Mouse (Mus musculus): ENCODE results near the gene Ddr1. TPM values are rescaled to one million over a fixed set of nuclear protein-coding genes. Genes with fewer than 3 reads are reported as not detected.
A peak's percentile ranks its signal among the peaks of the same experiment; 100 is the strongest.

Gene Ddr1
- total and polyA plus RNA-seq, 2 experiments from 2014 or later, result 71.8 to 105 TPM

DNA sequence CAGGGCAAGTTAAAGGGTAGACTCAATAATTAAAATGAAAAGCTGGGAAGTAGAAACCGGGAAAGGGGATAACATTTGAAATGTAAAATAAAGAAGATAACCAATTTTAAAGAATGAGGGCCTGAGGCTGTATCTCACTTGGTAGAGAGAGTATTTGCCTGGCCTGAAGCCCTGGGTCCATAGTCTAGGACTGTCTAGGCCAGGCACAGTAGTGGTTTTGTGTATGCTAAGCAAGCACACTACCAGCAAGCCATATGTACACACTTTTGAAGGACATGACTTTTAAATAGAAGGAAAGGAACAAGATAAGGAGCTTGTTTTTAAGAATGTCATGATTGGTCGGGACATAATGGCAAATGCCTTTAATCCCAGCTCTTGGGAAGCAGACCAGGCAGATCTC, 4.2 kb upstream of the Ddr1 start:
- Histone ChIP-seq H3K27ac (ENCODE audit: low read depth) (peak overlapping the region; percentile 51), H3K36me3 (replicated peaks; ENCODE audit: control insufficient read depth, insufficient read depth, low read length) (no peaks in the 10 kb centered on the region), H3K27me3 (ENCODE audit: control insufficient read depth, insufficient read depth, low read length) (no peaks in the 10 kb centered on the region), H3K9ac (replicated peaks; ENCODE audit: low read depth, low read length) (no peak overlapping the region), H3K4me1 (ENCODE audit: control insufficient read depth, insufficient read depth) (peaks cover 28% of the 10 kb centered on the region), H3K9me3 (replicated peaks; ENCODE audit: control insufficient read depth, low read length) (no peaks in the 10 kb centered on the region), H3K4me3 (ENCODE audit: low read depth, low read length) (no peak overlapping the region), H3K4me2 (ENCODE audit: low read depth, low read length) (no peak overlapping the region)
- WGBS, result 33% methylated on average over 2 of the region's 2 CpGs
- DNase-seq (ENCODE audit: low spot score), result no peak
- ATAC-seq (ENCODE audit: insufficient read depth, low read depth), result no peak
- TF ChIP-seq CTCF (IDR thresholded peaks at IDR 0.05; ENCODE audit: low read depth), result no peak
- no peak for TF ChIP-seq EP300 (IDR thresholded peaks at IDR 0.05; ENCODE audit: low read depth)

DNA sequence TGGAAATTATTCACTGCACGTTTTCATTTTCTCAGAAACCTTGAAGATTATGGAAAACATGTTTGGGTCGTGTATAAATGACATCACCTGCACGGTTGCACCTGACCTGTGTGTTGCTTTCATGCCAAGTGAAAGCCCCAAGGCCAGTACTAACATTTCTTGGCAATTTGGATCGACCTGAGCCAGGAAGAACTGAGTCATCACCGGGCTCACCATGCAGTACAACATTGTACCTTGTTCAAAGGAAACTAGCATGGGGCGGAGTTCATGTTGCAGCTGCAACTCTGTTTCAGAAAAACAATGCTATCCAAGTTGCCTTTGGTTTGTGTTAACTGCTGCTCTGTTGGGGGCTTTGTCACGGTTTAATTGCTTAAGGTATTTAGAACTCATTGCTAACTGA, 3.5 kb upstream of the Ddr1 start:
- Histone ChIP-seq H3K9ac (replicated peaks; ENCODE audit: low read depth, low read length) (no peak overlapping the region), H3K4me3 (ENCODE audit: low read depth, low read length) (no peak overlapping the region), H3K36me3 (replicated peaks; ENCODE audit: control insufficient read depth, insufficient read depth, low read length) (no peaks in the 10 kb centered on the region), H3K27ac (ENCODE audit: low read depth) (no peak overlapping the region), H3K9me3 (replicated peaks; ENCODE audit: control insufficient read depth, low read length) (no peaks in the 10 kb centered on the region), H3K27me3 (ENCODE audit: control insufficient read depth, insufficient read depth, low read length) (no peaks in the 10 kb centered on the region), H3K4me1 (ENCODE audit: control insufficient read depth, insufficient read depth) (peaks cover 28% of the 10 kb centered on the region), H3K4me2 (ENCODE audit: low read depth, low read length) (no peak overlapping the region)
- WGBS, result 67% methylated on average over 7 of the region's 7 CpGs
- TF ChIP-seq CTCF (IDR thresholded peaks at IDR 0.05; ENCODE audit: low read depth) (no peak), EP300 (IDR thresholded peaks at IDR 0.05; ENCODE audit: low read depth) (no peak)
- no peak for ATAC-seq (ENCODE audit: insufficient read depth, low read depth)
- DNase-seq (ENCODE audit: low spot score), result no peak

DNA sequence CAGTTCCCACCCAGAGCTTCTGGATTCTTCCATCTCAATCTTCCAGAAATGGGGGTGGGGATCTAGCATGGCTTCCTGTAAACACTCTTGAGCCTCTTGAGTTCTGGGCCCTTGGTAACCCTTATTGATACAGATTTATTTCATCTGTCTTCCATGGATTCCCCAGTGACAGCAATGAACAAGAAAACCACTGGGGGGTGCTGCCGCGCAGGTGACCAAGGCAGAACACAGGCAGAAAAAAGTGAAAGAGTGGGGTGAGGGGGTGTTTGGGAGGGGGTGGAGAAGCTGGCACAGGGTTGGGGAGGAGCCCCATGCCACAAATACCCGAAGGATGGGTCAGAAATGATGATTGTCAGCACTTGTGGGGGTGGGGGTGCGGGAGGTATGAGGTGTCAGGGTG, 1.4 kb upstream of the Ddr1 start:
- no peak for ATAC-seq (ENCODE audit: insufficient read depth, low read depth)
- H3K9ac ChIP-seq (replicated peaks; ENCODE audit: low read depth, low read length), result 0 out of 2 replicates have a peak overlapping the region, but pooled peaks have one; percentile 7
- no peaks in the 10 kb centered on the region for H3K9me3 ChIP-seq (replicated peaks; ENCODE audit: control insufficient read depth, low read length)
- H3K4me3 ChIP-seq (ENCODE audit: low read depth, low read length), result no peak overlapping the region
- H3K4me2 ChIP-seq (ENCODE audit: low read depth, low read length), result no peak overlapping the region
- no peaks in the 10 kb centered on the region for H3K36me3 ChIP-seq (replicated peaks; ENCODE audit: control insufficient read depth, insufficient read depth, low read length)
- TF ChIP-seq EP300 (IDR thresholded peaks at IDR 0.05; ENCODE audit: low read depth) (no peak), CTCF (IDR thresholded peaks at IDR 0.05; ENCODE audit: low read depth) (peak; percentile 77)
- 10% methylated on average over 4 of the region's 4 CpGs for WGBS
- no peaks in the 10 kb centered on the region for H3K27me3 ChIP-seq (ENCODE audit: control insufficient read depth, insufficient read depth, low read length)
- H3K27ac ChIP-seq (ENCODE audit: low read depth), result peak overlapping the region; percentile 40; the same call in 1 of the 2 replicates
- peaks cover 33% of the 10 kb centered on the region for H3K4me1 ChIP-seq (ENCODE audit: control insufficient read depth, insufficient read depth)
- DNase-seq (ENCODE audit: low spot score), result peak; percentile 51

DNA sequence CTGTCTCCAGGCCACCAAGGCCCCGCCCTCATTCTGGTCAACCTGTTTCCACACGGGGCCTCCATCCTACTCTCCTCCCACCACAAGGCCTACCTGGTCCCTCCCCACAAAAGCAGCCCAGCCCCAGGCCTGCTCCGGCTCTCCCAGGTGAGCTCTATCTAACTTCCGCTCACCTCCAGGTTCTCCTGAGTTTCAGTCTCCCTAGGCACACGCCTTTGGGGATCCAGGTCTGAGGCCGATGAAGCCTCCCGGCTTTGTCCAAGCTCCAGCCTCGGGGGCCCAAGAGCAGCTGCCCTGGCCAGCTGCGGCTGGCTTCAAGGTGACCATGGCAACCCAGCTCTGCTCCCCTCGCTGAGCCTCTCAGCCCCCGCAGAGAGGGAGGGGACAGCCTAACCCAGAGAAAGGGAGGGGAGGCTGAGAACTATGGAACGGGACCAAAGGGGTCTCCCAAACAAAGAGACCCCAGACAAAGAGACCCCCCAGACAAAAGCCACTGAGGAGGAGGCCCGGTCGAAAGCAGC, 610 bp downstream of the Ddr1 start:
- H3K9ac ChIP-seq (replicated peaks; ENCODE audit: low read depth, low read length), result peak overlapping the region; percentile 37; the same call in 1 of the 2 replicates
- peak overlapping the region; percentile 45 for H3K4me2 ChIP-seq (ENCODE audit: low read depth, low read length)
- H3K27ac ChIP-seq (ENCODE audit: low read depth), result peak overlapping the region; percentile 59
- TF ChIP-seq CTCF (IDR thresholded peaks at IDR 0.05; ENCODE audit: low read depth), result no peak
- TF ChIP-seq EP300 (IDR thresholded peaks at IDR 0.05; ENCODE audit: low read depth), result no peak
- H3K36me3 ChIP-seq (replicated peaks; ENCODE audit: control insufficient read depth, insufficient read depth, low read length), result no peaks in the 10 kb centered on the region
- peak overlapping the region; percentile 15 for H3K4me3 ChIP-seq (ENCODE audit: low read depth, low read length)
- H3K27me3 ChIP-seq (ENCODE audit: control insufficient read depth, insufficient read depth, low read length), result 0 out of 2 replicates have a peak, but pooled peaks cover 3% of the 10 kb centered on the region
- WGBS, result 6% methylated on average over 14 of the region's 14 CpGs
- DNase-seq (ENCODE audit: low spot score), result no peak
- H3K4me1 ChIP-seq (ENCODE audit: control insufficient read depth, insufficient read depth), result peaks cover 25% of the 10 kb centered on the region
- ATAC-seq (ENCODE audit: insufficient read depth, low read depth), result no peak
- H3K9me3 ChIP-seq (replicated peaks; ENCODE audit: control insufficient read depth, low read length), result no peaks in the 10 kb centered on the region

DNA sequence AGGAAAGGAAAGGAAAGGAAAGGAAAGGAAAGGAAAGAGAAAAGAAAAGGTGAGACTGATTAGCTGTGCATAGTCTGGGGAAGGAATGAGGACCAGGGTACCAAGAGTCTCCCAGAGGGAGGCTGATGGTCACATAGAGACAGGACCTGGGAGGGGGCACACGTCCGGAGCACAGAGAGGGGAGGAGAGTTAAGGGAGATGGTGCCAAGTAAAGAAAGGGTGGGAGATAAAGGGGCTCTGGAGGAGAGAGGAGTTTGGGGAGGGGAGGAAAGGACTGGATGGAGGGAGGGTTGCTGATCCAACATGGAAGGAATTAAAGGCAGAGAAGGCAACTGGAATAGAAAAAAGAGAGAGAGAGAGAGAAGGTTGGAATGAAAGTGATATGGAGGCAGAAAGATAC, 1.4 kb downstream of the Ddr1 start:
- 18% methylated on average over 2 of the region's 2 CpGs for WGBS
- H3K9ac ChIP-seq (replicated peaks; ENCODE audit: low read depth, low read length), result no peak overlapping the region

DNA sequence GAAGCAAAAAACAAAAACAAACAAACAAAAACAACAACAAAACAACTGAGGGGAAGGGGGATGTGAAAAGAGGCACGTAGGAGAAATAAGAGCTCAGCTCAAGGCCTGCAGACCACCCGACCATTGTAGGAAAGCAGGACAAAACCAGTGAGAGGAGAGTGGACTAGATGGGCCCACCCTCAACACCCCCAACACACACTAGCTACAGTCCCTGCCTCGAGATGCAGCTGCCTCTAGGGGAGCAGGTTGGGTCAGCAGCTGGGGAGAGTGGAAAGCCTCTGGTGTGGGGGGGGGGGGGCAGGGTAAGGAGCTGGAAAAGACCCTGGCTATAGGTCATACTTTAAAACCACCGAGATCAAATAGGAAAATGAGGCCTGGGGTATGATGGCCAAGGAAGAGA, 1.8 kb downstream of the Ddr1 start:
- H3K4me3 ChIP-seq (ENCODE audit: low read depth, low read length), result peak overlapping the region; percentile 75
- no peak for TF ChIP-seq CTCF (IDR thresholded peaks at IDR 0.05; ENCODE audit: low read depth)
- no peak for TF ChIP-seq EP300 (IDR thresholded peaks at IDR 0.05; ENCODE audit: low read depth)

More for the DNA sequence above, 1.4 kb downstream of the Ddr1 start:
- no peak for DNase-seq (ENCODE audit: low spot score)
- Histone ChIP-seq H3K27me3 (ENCODE audit: control insufficient read depth, insufficient read depth, low read length) (0 out of 2 replicates have a peak, but pooled peaks cover 3% of the 10 kb centered on the region), H3K9me3 (replicated peaks; ENCODE audit: control insufficient read depth, low read length) (no peaks in the 10 kb centered on the region), H3K36me3 (replicated peaks; ENCODE audit: control insufficient read depth, insufficient read depth, low read length) (no peaks in the 10 kb centered on the region), H3K27ac (ENCODE audit: low read depth) (peak overlapping the region; percentile 98; the same call in 1 of the 2 replicates), H3K4me1 (ENCODE audit: control insufficient read depth, insufficient read depth) (peaks cover 22% of the 10 kb centered on the region), H3K4me2 (ENCODE audit: low read depth, low read length) (no peak overlapping the region), H3K4me3 (ENCODE audit: low read depth, low read length) (no peak overlapping the region)
- no peak for ATAC-seq (ENCODE audit: insufficient read depth, low read depth)
- no peak for TF ChIP-seq CTCF (IDR thresholded peaks at IDR 0.05; ENCODE audit: low read depth)
- TF ChIP-seq EP300 (IDR thresholded peaks at IDR 0.05; ENCODE audit: low read depth), result no peak

More for the DNA sequence above, 1.8 kb downstream of the Ddr1 start:
- H3K9ac ChIP-seq (replicated peaks; ENCODE audit: low read depth, low read length), result peak overlapping the region; percentile 25; the same call in 1 of the 2 replicates
- DNase-seq (ENCODE audit: low spot score) (no peak), ATAC-seq (ENCODE audit: insufficient read depth, low read depth) (no peak)
- 0 out of 2 replicates have a peak, but pooled peaks cover 3% of the 10 kb centered on the region for H3K27me3 ChIP-seq (ENCODE audit: control insufficient read depth, insufficient read depth, low read length)
- WGBS, result 25% methylated on average over 4 of the region's 4 CpGs
- peak overlapping the region; percentile 98 for H3K27ac ChIP-seq (ENCODE audit: low read depth)
- peak overlapping the region; percentile 80 for H3K4me2 ChIP-seq (ENCODE audit: low read depth, low read length)
- H3K36me3 ChIP-seq (replicated peaks; ENCODE audit: control insufficient read depth, insufficient read depth, low read length), result no peaks in the 10 kb centered on the region
- H3K9me3 ChIP-seq (replicated peaks; ENCODE audit: control insufficient read depth, low read length), result no peaks in the 10 kb centered on the region
- peaks cover 26% of the 10 kb centered on the region for H3K4me1 ChIP-seq (ENCODE audit: control insufficient read depth, insufficient read depth)
